Mouse (Mus musculus): Measurements from ENCODE around the gene Dnah8.

DNA sequence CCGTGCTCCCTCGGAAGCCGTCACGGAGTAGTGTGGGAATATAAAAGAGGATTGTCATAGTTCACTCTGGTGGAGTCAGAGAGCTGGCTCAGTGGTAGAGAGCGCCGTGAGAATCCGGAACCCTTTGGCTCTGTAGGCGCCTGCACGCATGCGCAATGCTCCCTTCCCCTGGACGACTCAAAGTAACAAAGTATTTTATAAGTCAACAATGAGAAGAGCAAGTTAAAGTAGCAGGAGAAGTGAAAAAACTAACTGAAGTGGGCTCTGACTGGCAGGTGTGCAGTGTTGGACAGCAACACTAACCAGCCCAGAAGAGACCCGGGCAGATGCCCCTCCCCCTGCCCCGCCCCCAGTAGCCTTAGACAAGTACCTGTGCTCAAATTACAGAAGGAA lies 34.0 kb downstream of the Dnah8 start:
- TF ChIP-seq CTCF (IDR thresholded peaks at IDR 0.05; ENCODE audit: borderline replicate concordance, extremely low read depth, insufficient read depth, insufficient read length) (no peak), POLR2A (IDR thresholded peaks at IDR 0.05; ENCODE audit: borderline replicate concordance, extremely low read depth, insufficient read depth, insufficient read length, poor library complexity, severe bottlenecking) (no peak)
